Mouse (Mus musculus) kidney, postnatal 10 days (tissue): ENCODE measurements at regions not wholly inside any gene's neighbourhood (a gene's known extent, or its start where the extent isn't known, plus 50 kb on each side); places are given as distances from the start of the nearest gene placed in this dataset.

Source experiments
- DNase-seq: peaks from one replicate; pipeline ENCODE4 v3.0.0; 2021; ENCODE audit warnings: mixed read lengths

DNA sequence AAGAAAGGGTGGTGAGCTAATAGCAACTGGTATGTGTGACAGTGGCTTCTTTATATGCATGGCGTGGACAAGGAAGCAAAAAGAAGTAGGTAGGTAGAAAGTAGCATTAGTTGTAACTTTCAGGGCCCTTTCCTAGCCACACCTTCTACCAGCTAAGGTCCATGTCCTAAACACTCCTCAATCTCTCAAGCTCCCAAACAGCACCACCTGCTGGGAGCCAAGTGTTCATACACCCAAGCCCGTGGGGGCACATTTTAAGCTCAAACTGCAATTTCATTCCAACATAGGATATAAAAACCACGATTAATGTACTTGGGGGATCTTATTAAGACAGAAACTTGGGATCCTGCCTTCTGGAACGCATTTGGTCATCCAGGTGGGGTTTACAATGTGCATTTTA is 141.6 kb upstream of the Cox10 start:
- DNase-seq = no peak

DNA sequence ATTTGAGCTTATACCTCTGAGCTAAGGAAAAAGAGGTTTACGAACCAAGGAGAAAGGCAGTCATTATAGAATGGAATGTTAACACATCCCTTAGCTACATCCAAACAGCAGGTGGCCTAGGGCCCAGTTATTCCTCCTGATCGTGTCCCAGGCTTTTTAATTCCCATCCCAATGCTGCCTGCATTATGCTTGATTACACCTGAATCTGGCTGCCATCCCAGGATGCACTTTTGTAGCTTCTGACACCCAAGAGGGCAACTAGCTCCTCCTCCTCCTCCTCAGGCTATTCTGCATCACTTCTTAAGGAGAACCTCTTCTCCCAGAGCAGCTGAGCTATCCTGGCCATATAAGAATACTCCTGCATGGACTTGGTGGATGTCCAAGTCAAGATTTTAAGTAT is 137.9 kb upstream of the Cox10 start:
- no peak for DNase-seq

DNA sequence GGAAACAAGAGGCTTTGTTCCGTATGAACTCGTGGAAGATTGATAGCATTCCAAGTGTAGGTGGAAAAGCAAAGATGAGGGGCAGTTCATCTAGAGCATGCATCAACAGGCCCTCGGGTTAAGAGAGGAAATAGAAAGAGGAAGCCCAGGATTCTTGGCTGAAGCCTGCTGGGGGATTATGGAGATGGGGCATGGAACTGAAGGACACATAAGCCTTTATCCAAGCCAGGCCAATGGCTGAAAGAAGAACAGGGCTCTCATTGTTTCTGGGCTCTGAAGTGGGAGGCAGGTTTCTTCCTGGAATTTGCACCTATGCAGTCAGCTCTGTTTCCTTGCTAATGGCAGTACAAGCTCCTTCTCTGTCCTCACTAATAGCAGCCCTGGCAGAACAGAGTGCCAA is 131.6 kb upstream of the Cox10 start:
- DNase-seq = no peak

DNA sequence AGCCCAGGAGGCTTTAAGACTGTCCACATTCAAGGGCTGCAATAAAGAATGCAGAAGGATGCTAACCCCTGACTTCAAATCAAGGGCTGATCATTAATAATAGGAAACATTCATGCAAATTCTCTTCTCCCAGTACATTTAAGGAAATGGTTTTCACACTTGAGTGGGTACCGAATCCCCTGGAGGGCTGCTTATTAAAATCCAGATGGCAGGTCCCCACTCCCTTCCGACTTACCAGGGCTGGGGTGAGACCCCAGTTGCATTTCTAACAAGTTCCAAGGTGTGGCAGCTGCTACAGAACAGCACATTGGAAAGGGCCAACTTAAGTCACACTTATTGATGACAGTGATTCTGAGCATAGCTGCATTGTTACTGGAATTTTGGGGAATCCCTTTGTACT is 129.0 kb upstream of the Cox10 start:
- no peak for DNase-seq

DNA sequence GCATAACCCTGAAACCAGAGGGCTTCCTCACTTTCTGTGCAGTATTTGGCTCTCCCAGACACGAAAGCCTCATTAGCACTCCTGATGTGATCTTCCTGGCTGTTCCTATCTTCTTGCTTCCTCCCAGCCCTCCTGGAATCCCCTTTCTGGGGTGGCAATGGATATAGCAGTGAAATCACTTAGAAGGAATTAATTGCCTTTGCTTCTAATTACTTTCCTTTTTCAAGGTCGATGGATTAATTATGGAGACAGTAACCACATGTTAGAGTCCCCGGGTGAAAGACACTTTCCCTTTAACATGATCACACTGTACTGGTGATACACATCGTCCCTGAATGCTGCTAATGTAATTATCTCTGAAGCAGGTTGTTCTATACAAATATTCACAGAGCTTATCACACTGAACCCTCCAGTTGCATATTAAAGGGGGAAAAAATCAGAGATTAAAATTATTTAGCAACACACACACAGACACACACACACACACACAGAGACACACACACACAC is 128.1 kb upstream of the Cox10 start:
- no peak for DNase-seq

DNA sequence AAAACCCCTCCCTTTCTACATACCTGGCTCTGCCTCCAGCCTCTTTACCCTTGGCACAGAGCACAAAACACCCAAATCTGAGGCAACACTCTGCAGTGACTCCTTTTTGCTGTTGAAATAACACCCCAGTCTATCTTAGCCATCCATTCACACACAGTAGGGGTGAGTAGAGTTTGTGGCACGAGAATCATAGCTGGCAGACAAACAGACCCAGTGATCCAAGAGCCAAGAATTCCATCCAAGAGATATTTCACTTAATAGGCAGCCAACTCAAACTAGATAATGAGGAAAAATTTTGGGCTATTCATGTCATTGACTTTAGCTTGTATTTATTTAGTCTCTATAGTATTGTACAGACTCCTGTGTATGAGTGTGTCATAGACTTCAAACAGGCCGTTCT is 126.9 kb upstream of the Cox10 start:
- no peak for DNase-seq

DNA sequence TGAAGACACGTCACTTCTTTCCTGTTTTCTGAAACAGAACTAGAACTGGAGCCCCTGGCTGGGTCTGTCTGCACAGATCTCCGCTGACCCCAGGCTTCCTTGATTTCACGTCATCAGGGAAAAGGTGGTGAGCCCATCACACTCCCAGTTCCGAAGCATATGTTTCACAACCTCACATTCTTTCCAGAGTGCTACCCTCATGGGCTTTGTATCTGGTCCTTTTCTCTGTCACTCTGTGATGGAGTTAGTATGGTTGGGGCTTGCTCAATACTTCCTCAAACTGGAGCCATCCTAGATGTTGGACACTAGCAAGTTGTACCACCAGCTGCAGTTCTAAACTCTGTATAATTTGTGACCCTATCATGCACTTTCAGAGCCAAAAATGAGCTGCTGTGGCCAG is 125.8 kb upstream of the Cox10 start:
- DNase-seq = no peak

DNA sequence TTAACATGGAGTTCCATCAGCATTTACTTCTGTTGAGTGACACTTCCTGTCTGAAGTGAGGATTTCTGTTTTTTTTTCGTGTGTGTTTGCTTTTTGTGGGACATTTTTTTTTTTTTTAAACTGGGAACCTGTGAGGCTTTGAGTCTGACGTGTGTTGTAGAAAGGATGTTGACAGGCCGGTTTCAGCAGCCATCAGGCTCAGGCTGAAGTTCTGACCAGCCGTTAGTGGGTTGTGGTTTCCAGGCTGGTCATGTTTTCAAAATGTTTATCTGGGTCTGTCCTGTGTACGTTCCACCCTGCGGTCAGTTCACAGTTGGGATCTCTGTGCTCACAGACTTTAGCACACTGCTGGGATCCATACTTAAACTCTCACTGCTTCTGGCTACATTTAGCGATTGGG is 125.0 kb upstream of the Cox10 start:
- DNase-seq = no peak

DNA sequence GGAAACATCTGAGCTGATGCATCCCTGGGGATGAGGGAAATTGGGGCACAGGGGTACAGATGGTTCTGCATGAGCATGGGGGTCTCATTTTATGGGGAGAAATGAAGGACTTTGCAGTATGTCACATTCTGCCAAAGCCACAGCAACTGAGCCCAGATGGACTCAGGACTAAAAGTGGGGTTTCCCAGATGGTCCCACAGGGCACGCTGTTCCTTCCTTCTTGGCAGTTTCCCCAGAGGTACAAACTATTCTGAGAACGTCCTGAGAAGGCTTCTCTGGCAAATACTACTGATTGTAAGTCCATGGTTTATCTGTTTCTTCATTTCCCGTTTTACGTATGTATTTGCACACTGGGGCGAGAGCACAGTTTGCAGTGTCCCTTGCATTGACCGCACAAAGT is 121.6 kb upstream of the Cox10 start:
- DNase-seq = no peak

DNA sequence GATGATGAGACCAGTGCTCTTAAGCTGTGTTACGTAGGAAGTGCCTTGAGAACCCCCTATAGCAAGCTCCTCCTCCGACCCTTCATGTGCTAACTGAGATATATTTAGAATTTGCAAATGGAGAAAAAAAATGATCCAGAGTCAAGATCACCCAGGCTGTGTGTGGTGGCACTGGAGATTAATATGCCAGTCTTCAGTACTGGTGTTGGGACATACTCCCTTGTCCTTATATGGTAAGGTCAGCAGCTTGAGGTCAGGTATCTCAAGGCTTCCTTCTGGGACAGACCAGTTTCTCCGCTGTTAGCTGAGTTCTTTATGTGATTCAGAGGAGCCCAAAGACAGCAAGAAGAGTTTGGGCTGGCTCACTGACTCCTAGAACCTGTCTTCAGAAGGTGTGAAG is 116.0 kb upstream of the Cox10 start:
- no peak for DNase-seq

DNA sequence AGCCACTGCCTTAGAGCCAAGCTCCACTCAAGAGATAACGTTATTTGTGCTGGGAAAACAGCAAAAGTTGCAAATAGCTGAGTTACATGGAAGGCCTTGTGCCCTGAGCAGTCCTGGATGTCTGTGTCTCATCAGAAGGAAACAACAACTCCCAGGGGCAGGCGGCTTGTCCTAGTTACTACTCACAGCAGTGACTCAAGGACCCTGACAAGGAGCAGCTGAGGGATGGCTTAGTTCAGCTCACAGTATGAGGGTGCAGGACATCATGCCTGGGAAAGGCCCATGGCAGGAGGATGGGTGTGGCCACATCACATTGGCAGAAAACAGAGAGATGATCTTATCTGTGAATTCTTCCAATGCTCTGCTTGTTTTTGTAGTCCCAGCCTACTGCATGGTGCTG is 109.4 kb upstream of the Cox10 start:
- no peak for DNase-seq

DNA sequence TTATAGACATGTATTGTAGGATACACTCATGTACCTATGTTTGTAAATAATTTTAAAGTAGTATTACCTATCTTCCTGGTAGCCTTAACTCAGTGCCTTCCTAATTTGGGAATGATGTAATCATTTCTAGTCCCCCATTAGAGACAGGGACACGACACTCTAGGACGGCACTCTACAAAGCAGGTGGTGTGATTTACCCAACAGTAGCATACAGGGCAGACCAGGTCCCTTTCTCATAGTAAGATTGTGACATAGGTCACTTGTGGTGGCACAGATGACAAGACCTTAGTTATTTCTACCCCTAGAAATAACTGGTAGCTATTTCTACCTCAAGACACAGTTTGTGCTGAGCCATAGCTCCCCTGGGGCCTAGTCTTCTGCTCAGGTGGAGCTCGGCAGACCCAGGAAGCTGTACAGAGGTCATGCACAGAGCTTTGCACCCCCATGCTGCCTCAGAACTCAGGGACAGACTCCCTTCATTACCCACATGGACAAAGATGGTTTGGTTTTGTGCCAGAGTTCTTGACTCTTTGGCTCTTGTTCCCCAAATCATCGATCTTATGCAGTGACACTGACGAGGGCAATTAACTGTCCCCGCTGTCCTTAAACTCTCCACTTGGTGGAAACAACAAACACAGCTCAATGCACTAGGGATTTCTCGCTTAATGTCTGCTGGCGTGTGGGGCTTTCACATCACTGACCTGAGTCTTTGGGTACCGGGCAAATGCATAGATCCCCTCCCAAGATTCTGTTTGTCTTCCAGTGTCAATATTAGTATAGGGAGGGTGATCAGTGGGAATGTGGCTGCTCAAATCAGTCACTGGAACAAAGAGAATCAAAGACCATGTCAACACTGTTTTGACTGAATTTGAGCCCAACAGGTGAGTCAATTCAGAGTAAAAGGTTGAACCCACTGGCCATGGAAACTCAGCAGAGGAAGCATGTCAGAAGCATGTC is 108.5 kb upstream of the Cox10 start:
- DNase-seq = no peak

DNA sequence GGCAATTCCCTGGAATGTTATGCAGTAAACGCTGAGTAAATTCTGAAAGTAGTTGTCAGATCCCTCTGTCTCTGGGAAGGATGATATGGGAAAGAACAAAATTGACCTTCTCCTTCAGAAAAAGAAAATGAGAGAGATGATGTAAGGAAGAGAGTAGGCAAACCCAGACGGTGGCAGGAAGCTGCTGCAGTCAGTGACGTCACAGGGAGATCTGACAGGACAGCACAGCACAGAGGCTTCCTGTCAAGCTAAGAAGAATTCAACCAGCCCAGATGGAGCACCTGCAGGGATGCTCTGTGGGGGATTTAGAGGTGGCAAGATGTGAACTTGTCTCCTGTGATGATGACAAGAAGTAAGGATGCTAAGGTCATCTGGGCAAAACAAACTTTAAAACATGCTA is 107.7 kb upstream of the Cox10 start:
- no peak for DNase-seq

DNA sequence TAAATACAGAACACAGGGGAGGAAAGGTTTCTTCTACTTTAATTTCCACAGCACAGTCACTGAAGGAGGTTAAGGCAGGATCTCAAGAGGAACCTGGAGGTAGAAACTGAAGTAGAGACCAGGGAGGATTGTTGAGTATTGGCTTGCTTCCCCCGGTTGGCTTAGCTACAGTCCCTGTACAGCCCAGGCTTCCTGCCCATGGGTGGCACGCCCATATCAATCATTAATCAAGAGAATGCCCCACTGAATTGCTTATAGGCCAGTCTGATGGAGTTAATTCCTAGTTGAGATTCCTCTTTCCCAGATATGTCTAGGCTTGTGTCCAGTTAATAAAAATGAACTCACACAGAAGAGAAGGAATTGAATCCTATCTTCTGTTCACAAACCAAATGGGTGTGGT is 107.3 kb upstream of the Cox10 start:
- peak; percentile 11 for DNase-seq

DNA sequence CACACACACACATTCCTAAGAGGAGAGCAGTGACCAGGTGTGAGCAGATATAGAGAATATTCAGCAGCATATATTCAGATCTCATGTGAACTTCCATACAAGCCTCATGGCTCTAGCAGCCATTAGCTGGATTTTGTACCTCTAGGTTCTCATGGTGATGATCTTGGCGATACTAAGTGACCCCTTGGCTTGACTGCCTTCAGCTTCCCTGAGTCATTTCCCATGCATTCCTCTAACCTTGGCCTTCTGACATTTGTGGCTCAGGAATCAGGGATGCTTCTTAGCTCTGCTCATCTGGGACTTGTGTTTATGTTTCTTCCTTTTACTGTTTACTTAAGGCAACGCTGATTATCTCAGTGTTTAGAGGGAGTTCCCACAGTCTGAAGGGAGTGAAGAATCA is 100.8 kb upstream of the Cox10 start:
- no peak for DNase-seq

DNA sequence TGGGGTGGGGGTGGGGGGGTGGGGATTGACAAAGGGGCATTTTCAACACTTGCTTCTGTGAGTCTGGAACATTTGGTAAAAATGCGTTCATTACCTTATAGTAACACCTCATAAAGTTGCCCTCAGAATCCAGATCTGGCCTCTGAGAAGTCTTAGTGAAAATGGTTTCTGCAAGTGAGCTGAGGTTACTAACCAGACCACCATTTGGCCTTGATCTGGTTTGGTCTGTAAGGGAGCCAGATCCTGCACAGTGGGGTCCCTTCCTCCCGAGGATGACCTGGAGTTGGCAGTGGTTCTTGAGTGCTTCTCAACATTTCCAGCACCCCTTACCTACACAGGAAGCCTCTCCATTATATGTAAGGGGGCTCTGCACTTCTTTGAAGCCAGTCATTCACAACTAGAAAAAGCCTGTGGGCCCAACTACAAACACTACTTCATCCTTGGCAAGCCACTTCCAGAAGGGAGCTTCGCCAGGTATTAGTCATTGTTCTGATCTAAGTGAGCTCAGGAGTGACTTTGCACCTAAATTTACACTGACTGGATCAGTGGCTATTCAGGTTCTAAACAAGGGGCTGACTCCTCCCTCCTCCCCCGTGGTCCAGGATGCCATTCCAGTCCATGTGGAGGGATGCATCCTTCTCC is 94.3 kb upstream of the Cox10 start:
- DNase-seq = no peak

DNA sequence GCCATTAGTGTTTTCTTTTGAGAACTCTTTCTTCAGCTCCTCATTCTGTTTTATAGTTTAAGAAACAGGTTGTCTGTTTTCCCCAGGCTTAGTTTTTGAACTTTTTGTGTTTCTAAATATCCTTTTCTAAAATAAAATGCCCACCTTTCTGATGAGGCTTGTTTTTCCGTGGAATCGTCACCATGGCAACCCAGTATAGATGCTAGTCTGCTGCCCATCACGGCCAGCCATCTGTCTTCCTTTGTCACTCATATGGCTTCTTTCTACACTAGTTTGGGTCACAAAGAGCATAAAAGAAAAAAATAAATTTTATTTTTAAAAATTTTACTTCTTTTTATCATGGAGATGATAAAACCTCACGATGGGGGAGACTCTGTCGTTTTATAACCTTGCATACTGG is 93.7 kb upstream of the Cox10 start:
- no peak for DNase-seq

DNA sequence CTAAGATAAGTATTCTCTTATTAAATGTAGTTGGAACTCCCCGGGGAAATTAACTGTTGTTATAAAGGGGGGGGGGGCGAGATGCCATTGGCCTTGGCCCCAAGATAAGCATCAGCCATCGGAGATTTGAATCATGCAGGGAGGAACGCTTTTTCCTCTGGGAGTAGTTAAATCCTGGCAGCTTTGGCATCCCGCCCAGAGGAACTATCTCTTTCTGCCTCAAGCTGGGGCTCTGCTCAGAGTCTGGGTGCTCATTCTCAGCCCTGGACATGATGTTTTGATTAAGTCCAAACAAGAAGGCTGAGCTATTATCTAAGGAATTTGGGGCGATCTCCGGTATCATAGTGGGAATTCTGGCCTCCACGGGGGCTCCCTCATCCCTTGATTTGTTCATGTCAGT is 89.4 kb upstream of the Cox10 start:
- DNase-seq = peak; percentile 81

DNA sequence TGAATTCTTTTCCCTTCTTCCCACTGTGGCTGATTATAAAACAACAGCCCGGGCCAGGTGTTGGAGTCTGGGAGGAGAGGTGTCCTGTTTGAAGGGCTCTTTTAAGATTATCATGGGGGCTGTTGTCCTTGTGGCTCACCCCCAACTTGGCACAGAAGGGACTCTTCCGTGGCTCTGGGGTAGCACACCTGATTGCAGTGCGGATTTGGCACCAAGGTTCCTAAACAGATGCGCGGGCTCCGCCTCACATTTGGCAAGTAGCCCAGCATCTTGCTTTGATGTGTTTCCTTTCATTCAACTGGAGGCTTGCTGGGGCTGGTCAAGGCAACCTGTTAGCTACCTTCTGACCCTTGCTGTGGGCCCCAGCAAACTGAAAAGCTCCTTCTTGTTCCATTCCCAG is 85.5 kb upstream of the Cox10 start:
- DNase-seq = peak; percentile 18

DNA sequence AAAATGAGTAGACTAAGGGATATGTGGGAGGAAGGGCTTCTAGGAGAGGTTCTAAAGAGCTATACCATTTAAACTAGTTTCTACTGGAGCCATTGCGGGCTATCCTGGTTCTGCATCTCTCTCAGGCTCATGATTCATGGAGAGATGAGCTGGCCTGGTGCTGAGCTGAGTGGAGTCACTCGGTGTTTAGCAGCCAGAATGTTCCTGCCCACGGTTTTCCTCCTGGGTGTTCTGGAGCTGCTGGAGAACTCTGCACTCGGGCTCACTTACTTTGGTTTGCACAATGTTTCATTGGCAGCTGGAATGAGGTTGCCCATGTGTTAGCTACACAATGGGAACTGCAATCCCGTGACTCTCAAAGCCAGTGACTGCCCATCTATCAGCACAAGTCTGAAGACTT is 79.0 kb upstream of the Cox10 start:
- DNase-seq = no peak

DNA sequence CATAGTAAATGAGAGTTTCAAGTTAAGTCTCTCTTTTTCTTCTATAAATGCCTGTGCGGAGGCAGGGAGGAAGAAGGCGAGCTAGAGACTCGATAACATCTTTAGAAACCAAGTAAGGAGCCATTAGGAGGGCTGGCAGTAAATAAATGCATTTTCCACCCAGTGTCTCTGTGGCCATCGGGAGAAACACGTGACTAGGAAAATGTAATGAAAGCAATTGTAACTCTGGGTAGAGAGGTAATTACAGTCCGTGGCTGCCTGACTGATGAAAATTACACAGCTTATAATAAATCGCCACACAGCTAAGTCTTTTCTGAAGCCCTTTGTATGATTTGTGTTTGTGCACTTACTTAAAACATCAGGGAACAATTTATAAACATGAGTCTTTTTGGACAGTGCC is 77.4 kb upstream of the Cox10 start:
- no peak for DNase-seq

DNA sequence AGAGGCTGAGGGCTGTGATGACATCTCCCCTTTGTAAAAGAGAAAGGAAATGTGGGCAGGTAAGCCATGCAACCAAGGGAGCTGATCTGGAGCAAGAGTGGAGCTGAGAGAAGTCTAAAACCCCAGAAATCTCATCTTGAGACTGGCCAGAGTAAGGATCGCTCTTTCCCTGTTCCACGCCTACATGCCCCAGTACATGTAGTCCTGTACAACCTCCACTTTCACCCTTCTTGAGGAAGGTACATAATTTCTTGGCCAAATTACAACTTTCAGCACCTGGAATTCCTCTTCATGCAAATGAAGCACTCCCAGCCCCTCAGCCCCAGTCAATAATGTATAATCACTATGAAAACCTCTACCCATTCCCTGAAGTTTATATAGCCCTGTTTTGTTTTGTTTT is 60.2 kb upstream of the Cox10 start:
- no peak for DNase-seq

DNA sequence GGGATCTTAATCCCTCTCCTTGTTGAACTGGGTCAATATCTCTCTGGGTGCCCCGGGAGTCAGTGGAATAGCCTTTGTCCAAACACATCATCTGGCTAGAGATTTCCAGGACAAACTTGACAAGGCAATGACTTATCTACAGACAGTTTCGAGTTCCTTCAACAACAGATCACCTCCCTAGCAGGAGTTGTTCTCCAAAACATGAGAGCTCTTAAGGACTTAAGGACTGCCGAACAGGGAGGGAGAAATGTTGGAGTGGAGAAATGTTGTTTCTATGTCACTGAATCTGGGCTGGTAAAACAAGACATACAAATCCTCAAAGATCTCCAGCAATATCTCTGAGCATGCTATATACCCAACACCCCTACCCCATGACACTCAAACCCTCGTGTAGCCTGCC is 59.7 kb upstream of the Cox10 start:
- no peak for DNase-seq

DNA sequence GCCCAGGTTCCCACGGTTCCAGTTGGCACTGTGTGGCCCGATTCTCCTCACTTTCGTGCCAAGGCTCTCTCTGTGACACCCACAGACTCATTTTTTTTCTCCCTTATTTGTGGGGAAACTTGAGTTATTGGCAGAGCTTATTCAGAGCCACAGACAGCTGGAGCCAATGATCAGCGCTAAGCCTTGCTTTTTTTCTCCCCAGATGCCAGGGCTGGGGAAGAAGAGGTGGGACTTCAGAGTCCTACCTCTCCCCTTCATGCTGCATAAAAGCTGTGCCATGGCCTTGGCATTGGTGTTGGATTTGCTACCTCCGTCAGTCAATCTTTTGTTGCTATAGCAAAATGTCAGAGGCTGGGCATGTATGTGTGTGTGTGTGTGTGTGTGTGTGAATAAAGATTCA is 56.5 kb upstream of the Cox10 start:
- DNase-seq = no peak

DNA sequence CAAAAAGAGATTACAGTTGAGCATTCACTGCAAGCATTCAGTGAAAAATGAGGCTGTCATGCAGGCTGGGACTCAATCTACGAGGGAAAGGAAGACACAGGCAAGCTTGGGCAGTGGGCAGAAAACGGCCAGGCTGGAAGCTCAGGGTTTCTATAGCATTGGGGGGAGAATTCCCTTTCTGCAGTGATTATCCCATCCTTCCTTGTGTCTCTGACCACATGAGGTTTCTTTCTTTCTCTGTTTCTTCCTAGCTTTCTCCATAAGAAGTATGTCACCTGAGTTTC is 56.0 kb upstream of the Cox10 start:
- DNase-seq = no peak
